Mouse (Mus musculus): Measurements from ENCODE around the gene Hbb-bt.
"Not testable (repeated sequence)": the region's sequence is repeated elsewhere in the genome, so short reads cannot be mapped to it uniquely, and the experiment has no call there.

Hbb-bt gene

GRCm38 (mm10) chr7:103808120-103808519, 5.7 kb downstream of the Hbb-bt start:
- not testable (repeated sequence) for DNase-seq

- no peak for DNase-seq
Observed at GRCm38 (mm10) chr7:103806856-103807255, 6.9 kb downstream of the Hbb-bt start.

- DNase-seq: no peak
Observed at GRCm38 (mm10) chr7:103792669-103793388, 21.0 kb downstream of the Hbb-bt start.

- DNase-seq: no peak
Observed at GRCm38 (mm10) chr7:103791721-103792120, 22.1 kb downstream of the Hbb-bt start, which contains the start of gene Olfr67. Gene Olfr67 (minus strand): TSS chr7:103791821.

- DNase-seq: no peak
Observed at GRCm38 (mm10) chr7:103779598-103779997, 34.2 kb downstream of the Hbb-bt start, which contains the start of gene Olfr68. Gene Olfr68 (minus strand): TSS chr7:103779698.

- not testable (repeated sequence) for DNase-seq
Observed at GRCm38 (mm10) chr7:103777652-103778051, 36.1 kb downstream of the Hbb-bt start.

GRCm38 (mm10) chr7:103771494-103771893, 42.3 kb downstream of the Hbb-bt start, which contains the start of gene Olfr69:
Gene Olfr69 (minus strand): TSS chr7:103771594.
- DNase-seq: no peak

- DNase-seq: not testable (repeated sequence)
Observed at GRCm38 (mm10) chr7:103767687-103768086, 46.1 kb downstream of the Hbb-bt start.

Measured in right cerebral cortex, postnatal 14 days (tissue).